ENCODE assay signal across 1 mouse cellular context in the genomic region with DNA sequence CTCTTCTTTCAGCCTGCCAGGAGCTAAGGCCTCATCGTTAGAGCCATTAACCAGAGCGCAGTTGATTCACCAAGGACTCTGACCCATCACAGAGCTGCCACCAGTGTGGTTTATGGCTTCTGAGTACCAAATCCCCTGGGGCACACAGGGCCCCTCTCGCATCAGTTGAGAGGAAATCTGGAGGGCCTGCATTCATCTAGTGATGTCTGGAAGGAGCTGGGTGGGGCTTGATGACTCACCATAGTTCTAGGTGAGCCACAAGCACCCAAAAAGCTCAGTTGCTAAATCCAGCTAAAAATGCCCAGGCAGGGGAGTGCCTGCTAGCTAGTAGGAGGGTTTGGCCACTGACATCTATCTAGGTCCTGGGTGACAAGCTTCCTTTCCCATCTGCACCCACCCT.
TF ChIP-seq lines count a peak whose summit lies in the region.

No protein-coding gene starts in this region.

TF ChIP-seq in myocyte, 11 proteins besides CTCF, POLR2A, EP300 and RAD21 (continued from another document):
- TF ChIP-seq MYOD1 (IDR thresholded peaks at IDR 0.05; ENCODE audit: control insufficient read depth in 1 of 3, insufficient read length in 2 of 3, low read depth in 2 of 3) (no peak), USF1 (IDR thresholded peaks at IDR 0.05; ENCODE audit: low read depth) (no peak), SRF (IDR thresholded peaks at IDR 0.05; ENCODE audit: control insufficient read depth, insufficient read length, low read depth) (no peak), E2F4 (IDR thresholded peaks at IDR 0.05; ENCODE audit: insufficient read depth) (no peak), TCF3 (IDR thresholded peaks at IDR 0.05; ENCODE audit: insufficient read length, low read depth) (no peak), REST (IDR thresholded peaks at IDR 0.05; ENCODE audit: insufficient read depth, insufficient read length) (no peak)
